Mouse (Mus musculus) kidney, adult 2 months (tissue): Measurements from ENCODE around the gene Prss16. TPM values are rescaled to one million over a fixed set of nuclear protein-coding genes. Genes with fewer than 3 reads are reported as not detected.

Experiments
- DNase-seq: peaks from one replicate; pipeline ENCODE4 v3.0.0; 2021
- H3K27ac ChIP-seq: fragments of 200-500 bp; 2 replicates; pipeline ENCODE4 v1.5.1; 2012; ENCODE audit warnings: low read depth, low read length, control low read depth, inconsistent platforms; ENCODE audit not compliant: insufficient read depth
- H3K27me3 ChIP-seq: fragments of 200-500 bp; replicated peaks from 2 replicates; pipeline ENCODE4 v1.6.1; 2012; ENCODE audit warnings: mild to moderate bottlenecking, moderate library complexity, low read length, inconsistent platforms; ENCODE audit not compliant: control insufficient read depth, insufficient read depth
- H3K36me3 ChIP-seq: fragments of 200-500 bp; 2 replicates; pipeline ENCODE4 v1.6.1; 2012; ENCODE audit warnings: mild to moderate bottlenecking, moderate library complexity, low read length, inconsistent platforms; ENCODE audit not compliant: control insufficient read depth, insufficient read depth
- H3K4me1 ChIP-seq: fragments of 200-500 bp; 2 replicates; pipeline ENCODE4 v1.6.1; 2011; ENCODE audit warnings: low read length; ENCODE audit not compliant: control insufficient read depth, insufficient read depth
- H3K4me3 ChIP-seq: fragments of 200-500 bp; 2 replicates; pipeline ENCODE4 v1.5.1; 2011; ENCODE audit warnings: mild to moderate bottlenecking, low read depth, low read length, control low read depth; ENCODE audit not compliant: insufficient read depth
- CTCF ChIP-seq: fragments of 200-500 bp; conservative IDR thresholded peaks from 2 replicates; pipeline ENCODE4 v1.5.1; 2011; ENCODE audit warnings: low read depth, mild to moderate bottlenecking, control low read depth, low read length, moderate library complexity, mixed read lengths; ENCODE audit not compliant: insufficient read depth, insufficient read length
- POLR2A ChIP-seq: fragments of 200-500 bp; IDR thresholded peaks from one replicate; pipeline ENCODE4 v1.6.1; 2011; ENCODE audit warnings: low read depth, low read length, control low read depth
- WGBS: fragments of 180-500 bp; shearing (Covaris S2); methylation state at CpG from one replicate; pipeline ENCODE4 v1.1.7; 2018; 5-methylcytosine and 5-hydroxymethylcytosine counted together
- polyA plus RNA-seq: library from polyadenylated mRNA; depleted of rRNA; stranded (reverse); fragments of >200 nt; gene quantifications from 2 replicates; pipeline ENCODE4 v1.2.3, GENCODE M21; 2012

The Prss16 gene
- polyA plus RNA-seq, 1 experiment = not detected

DNA sequence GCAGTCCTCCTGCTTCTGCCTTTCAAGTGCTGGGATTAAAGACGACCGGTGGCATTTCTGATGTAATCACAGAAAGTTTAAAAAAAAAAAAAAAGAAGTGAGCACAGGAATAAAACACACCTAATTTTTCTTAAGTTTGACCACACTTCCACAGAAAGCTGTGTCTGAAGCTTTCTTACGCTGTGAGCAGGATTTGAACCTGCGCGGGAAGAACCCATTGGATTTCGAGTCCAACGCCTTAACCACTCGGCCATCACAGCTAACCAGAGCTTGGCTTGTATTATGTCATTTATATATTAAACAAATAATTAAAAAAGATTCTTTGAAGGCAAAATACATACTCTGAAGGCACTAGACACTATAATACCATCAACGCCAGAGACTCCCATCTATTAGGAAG, 12.7 kb upstream of the Prss16 start:
- Histone ChIP-seq H3K27ac (no peak overlapping the region), H3K36me3 (no peaks in the 10 kb centered on the region), H3K4me1 (no peaks in the 10 kb centered on the region), H3K4me3 (peak overlapping the region; percentile 39; the same call in 1 of the 2 replicates), H3K27me3 (peaks cover 3% of the 10 kb centered on the region; the same call in 1 of the 2 replicates)
- peak; percentile 89 for DNase-seq
- WGBS = 9% methylated on average over 9 of the region's 9 CpGs
- TF ChIP-seq CTCF = no peak
- TF ChIP-seq POLR2A = no peak

DNA sequence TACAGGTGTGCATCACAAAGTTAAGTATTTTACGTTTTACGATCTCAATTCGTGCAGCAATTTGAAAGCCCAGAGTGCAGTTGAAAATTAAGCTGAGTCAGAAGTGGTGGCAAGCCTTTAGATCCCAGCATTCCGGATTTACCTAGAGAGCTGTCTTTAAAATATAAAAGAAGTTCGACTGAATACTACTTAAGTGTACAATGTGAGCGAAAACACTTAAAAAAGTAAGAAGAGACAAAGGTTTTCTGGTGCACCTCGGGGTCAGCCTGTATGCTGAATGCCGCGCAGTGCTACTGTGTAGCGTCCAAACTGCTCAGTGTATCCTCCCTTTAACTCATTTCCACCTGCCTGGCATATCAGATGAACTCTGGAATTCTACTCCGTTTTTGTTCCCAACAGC, 12.0 kb upstream of the Prss16 start:
- peak; percentile 33 for DNase-seq
- H3K27ac ChIP-seq = no peak overlapping the region
- WGBS = 4% methylated on average over 11 of the region's 11 CpGs
- no peaks in the 10 kb centered on the region for H3K4me1 ChIP-seq
- H3K4me3 ChIP-seq = peak overlapping the region; percentile 39
- TF ChIP-seq CTCF = no peak
- no peak for TF ChIP-seq POLR2A
- H3K36me3 ChIP-seq = no peaks in the 10 kb centered on the region
- H3K27me3 ChIP-seq = peaks cover 3% of the 10 kb centered on the region; the same call in 1 of the 2 replicates

DNA sequence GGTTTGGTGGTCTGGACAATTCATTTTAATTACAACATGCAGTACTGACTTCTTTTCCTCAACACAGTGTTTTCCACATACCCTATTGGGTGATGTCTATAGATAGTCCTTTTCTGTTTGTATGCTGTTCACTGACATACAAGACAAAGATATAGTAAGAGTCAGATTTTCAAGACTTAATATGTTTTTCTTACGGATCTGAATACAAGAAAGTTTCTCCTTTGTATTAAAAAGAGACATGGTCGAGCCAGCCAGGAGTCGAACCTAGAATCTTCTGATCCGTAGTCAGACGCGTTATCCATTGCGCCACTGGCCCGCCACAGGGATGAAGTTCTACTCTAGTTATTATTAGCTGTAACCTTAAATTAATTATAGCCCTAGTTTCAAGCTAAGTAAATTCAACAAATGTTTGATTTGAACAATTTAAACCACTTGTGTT, 11.4 kb upstream of the Prss16 start:
- WGBS = 7% methylated on average over 8 of the region's 8 CpGs
- Histone ChIP-seq H3K36me3 (no peaks in the 10 kb centered on the region), H3K4me1 (no peaks in the 10 kb centered on the region), H3K4me3 (no peak overlapping the region), H3K27ac (no peak overlapping the region), H3K27me3 (peaks cover 3% of the 10 kb centered on the region; the same call in 1 of the 2 replicates)
- peak; percentile 78 for DNase-seq
- no peak for TF ChIP-seq CTCF

DNA sequence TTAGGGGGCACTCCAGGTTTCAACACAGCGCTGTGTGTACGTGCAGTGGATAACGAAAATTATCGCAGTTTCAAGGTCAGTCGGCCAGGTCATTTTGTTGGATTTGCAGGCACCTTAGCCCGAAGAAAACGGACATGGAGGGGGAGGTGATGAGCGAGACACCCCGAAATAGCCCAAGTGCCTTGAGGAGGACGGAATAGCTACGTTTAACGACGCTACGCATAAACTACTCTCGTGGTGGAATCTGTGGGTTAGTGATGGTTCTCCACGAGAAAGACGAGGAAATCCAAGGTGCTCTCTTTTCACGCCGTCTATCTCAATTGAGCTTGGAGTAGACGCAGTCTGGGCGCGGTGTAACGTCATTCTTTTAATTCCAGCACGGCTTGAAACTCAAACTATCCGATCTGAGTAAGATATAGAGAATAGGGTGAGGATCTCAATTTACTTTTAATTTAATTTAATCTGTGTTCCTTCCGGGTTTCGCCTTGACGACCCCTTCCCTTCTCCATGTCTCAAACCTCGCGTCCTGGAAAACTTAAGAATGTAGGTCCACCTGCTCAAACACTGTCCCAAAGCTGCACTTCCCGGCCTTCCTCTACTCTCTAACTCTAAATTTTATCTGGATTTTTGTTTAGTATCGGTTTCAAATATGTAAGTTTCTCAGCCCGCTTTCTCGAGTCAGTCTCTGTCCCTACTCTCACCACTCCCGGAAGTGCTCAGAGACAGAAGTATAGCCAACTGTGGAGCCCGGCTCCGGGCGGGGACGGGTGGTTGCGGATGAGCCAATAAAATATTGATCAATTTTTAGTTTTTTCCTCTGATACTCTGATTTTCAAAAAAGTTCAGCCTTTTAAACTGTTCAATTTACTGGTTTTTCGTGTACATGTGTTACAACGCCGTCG, 10.6 kb upstream of the Prss16 start:
- 8% methylated on average over 44 of the region's 44 CpGs for WGBS
- DNase-seq = peak; percentile 16
- Histone ChIP-seq H3K4me1 (no peaks in the 10 kb centered on the region), H3K36me3 (no peaks in the 10 kb centered on the region), H3K4me3 (peak overlapping the region; percentile 36), H3K27ac (no peak overlapping the region), H3K27me3 (peaks cover 3% of the 10 kb centered on the region; the same call in 1 of the 2 replicates)
- TF ChIP-seq CTCF (no peak), POLR2A (no peak)

DNA sequence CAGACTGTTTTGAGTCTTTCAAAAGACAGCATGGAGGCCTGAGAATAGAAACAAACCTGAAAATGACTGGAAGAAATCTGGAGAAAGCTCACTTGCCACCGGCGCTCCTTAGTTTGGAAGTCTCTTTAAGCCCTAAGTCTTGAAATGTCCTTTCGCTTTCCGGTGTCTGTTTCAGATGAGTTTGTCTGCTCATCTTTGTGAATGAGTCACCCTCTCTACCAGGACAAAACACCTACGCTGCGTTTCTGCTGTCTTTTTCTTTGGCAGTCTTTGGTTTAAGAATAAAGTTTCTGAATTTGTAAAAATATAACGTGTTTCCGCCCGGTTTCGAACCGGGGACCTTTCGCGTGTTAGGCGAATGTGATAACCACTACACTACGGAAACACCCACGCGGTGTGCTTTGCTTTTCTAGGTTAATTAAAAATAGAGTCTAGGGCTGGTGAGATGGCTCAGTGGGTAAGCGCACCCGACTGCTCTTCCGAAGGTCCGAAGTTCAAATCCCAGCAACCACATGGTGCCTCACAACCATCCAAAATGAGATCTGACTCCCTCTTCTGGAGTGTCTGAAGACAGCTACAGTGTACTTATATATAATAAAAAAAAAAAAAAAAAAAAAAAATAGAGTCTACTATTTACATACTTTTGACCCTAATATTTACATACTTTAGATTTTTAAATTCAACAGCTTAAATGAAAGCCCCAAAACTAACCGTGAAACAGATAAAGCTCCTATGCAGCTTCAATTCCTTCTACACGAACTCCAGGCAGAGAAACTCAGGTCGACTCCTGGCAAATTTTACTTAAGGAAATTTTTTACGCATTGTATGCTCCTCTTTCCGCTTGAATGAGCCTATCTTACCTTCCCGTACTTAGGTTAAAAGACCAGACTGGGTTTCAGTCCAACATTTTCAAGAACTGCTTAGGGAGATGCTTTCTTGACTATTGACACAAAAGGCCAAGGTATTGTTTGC, 6.2 kb upstream of the Prss16 start:
- no peak overlapping the region for H3K27ac ChIP-seq
- no peak for TF ChIP-seq CTCF
- no peak for TF ChIP-seq POLR2A
- no peaks in the 10 kb centered on the region for H3K4me1 ChIP-seq
- peaks cover 13% of the 10 kb centered on the region for H3K27me3 ChIP-seq
- H3K36me3 ChIP-seq = no peaks in the 10 kb centered on the region
- no peak overlapping the region for H3K4me3 ChIP-seq
- DNase-seq = peak; percentile 88
- 18% methylated on average over 27 of the region's 27 CpGs for WGBS

DNA sequence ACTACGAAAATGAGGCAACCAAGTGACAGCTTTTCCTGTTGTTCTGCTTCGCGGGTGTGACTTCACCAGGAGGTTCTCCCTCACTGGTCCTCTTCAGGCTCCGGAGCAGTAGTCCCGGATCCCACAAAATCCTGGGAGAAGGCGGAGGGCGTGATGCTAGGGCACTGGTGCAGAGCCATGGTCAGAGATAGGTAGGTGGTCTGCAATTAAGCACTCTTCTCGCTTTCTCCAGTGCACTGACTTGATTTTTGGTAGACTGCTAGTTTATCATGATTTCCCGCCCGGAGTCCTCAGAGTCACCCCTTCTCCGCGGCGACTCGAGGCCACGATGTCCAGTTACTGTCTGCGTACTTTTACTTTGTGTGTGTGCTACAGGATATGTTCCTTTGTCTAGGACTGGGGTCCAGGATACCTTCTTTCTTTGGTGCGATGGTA, 4.9 kb upstream of the Prss16 start:
- Histone ChIP-seq H3K36me3 (no peaks in the 10 kb centered on the region), H3K27ac (no peak overlapping the region), H3K4me3 (no peak overlapping the region), H3K27me3 (peaks cover 11% of the 10 kb centered on the region), H3K4me1 (no peaks in the 10 kb centered on the region)
- DNase-seq = no peak
- WGBS = 21% methylated on average over 17 of the region's 17 CpGs
- TF ChIP-seq POLR2A = no peak
- no peak for TF ChIP-seq CTCF

DNA sequence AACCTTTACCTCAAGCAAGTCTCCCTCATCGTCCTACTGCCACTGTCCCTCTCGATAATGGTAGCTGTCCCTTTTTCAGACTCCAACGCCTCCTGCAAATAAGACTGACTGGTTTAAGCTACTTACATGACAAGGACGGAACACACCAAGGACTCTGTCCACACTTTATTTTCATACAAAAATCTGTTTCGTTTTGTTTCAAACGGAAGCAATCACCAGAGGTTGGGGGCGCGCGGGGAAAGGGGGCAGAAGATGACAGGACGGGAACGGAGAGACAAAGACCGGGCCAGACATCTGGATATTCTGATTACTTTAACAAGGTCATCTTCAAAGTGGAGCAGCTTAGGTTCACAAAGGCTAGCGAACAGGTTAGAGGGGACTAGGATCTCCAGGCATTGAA, 4.2 kb upstream of the Prss16 start:
- 17% methylated on average over 13 of the region's 13 CpGs for WGBS

More for the DNA sequence above, 4.2 kb upstream of the Prss16 start:
- Histone ChIP-seq H3K36me3 (no peaks in the 10 kb centered on the region), H3K4me3 (no peak overlapping the region), H3K4me1 (no peaks in the 10 kb centered on the region), H3K27ac (no peak overlapping the region), H3K27me3 (peaks cover 11% of the 10 kb centered on the region)
- TF ChIP-seq POLR2A (no peak), CTCF (no peak)
- peak; percentile 4 for DNase-seq
